Mouse (Mus musculus) inflammation-experienced regulatory T-cells (primary cell): ENCODE measurements around the gene Kit. TPM values are rescaled to one million over a fixed set of nuclear protein-coding genes. Genes with fewer than 3 reads are reported as not detected.

Source experiments
- polyA plus RNA-seq, 2 experiments: library from polyadenylated mRNA; unstranded; fragments of 100-300 nt; shearing (Covaris generic); gene quantifications; one replicate each; pipeline ENCODE4 v1.2.1; 2017

Gene Kit
- 1 to 10 TPM; 1.7 to 9.5 TPM for polyA plus RNA-seq

DNA sequence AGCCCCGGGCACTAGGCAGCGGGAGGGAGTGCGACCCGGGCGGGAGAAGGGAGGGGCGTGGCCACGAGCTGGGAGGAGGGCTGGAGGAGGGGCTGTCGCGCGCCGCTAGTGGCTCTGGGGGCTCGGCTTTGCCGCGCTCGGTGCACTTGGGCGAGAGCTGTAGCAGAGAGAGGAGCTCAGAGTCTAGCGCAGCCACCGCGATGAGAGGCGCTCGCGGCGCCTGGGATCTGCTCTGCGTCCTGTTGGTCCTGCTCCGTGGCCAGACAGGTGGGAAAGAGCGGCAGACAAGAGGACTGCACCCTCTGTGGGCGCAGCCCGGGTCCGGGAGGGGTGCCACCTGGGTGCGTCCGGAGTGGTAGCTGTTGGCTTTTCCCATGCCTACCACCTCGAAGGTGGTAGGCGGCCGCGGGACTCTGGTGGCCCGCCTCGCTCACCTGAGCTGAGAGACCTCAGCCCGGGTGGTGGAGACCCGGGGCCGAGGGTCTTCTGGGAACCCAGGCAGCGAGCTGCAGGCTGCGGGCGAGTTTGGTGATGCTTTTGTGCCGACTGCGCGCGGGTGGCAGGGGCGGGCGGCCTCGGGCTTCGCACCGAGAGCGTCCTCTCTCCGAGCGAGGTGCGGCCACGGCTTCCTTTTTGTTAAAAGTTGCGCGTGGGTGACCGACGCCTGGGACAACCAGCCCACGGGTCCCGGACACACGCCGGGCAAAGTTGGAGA, at the start of gene Kit:
Gene Kit, plus strand, starts transcription at position 65 of the 715 bp plus-strand sequence.

